Mouse (Mus musculus): ENCODE data around the gene Ptprh.

DNA sequence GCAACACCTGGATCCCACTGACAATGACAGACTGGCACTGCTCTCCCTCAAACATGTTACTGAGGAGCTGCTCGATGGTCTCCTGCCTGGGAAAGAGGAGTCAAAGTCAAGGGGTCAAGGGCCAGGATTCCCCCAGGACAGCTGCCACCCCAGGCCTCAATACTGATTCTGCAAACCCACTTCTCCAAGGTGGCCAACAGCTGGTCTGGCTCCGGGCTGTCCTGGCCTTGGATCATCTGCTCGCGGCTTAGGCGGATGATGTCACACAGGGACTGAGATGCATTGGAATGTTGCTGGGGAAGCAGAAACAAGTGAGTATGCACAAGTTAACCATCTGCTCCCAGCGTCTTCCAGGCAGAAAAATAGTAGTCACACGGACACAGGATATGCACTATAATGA lies 38.1 kb upstream of the Ptprh start:
- TF ChIP-seq TAL1 (IDR thresholded peaks at IDR 0.05; ENCODE audit: low read length) (no peak), GATA1 (IDR thresholded peaks at IDR 0.05; ENCODE audit: low read length) (no peak)

All from erythroblast, embryonic 14.5 days (primary cell).